ENCODE assay signal across 8 mouse cellular contexts in the genomic region with DNA sequence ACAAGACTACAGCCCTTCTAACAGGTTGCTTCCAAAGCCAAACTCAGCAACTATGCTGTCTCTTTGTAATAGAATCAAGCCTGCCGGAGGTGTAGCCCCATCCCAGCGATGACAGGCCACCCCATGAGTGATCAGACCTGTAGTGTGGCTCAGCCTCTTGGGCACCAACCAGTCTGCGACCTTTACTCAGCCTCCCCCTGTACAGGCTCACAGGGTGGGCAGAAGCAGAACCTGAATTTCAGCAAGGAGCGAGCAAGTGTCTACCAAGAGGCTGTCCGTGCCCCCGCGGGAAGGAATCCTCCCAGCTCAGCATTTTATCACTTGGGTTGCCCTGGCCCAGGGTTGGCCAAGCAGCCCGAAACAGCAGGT.
DNase-seq lines count a peak whose midpoint lies in the region; ATAC-seq and TF ChIP-seq lines count a peak whose summit lies in the region.

No protein-coding gene starts in this region.

- WGBS in kidney, adult 2 months = 36% methylated on average over 8 of the region's 8 CpGs
- 32% methylated on average over 8 of the region's 8 CpGs for WGBS in embryonic facial prominence, embryonic 11.5 days
- WGBS in hindbrain, embryonic 14.5 days = 32% methylated on average over 8 of the region's 8 CpGs
- 37% methylated on average over 8 of the region's 8 CpGs for WGBS in midbrain, embryonic 12.5 days

- DNase-seq in kidney, adult 2 months = no peak
- no peak for DNase-seq in kidney, postnatal 25 days
- no peak for DNase-seq in embryonic facial prominence, embryonic 11.5 days (ENCODE audit: low spot score)
- no peak for DNase-seq in hindbrain, embryonic 14.5 days (ENCODE audit: low spot score)
- DNase-seq in gastrocnemius, adult 18-20 months (ENCODE audit: low spot score) = no peak
- DNase-seq in embryo, embryonic 9.5 days (ENCODE audit: extremely low spot score) = no peak
- DNase-seq in layer of hippocampus, adult 11-12 months (ENCODE audit: low spot score) = no peak

- H3K36me3 ChIP-seq in kidney, adult 2 months (ENCODE audit: control insufficient read depth, insufficient read depth, low read length) = no peaks in the 10 kb centered on the region
- H3K36me3 ChIP-seq in embryonic facial prominence, embryonic 11.5 days (replicated peaks; ENCODE audit: control insufficient read depth, insufficient read depth, low read depth, low read length) = no peaks in the 10 kb centered on the region
- H3K36me3 ChIP-seq in hindbrain, embryonic 14.5 days (replicated peaks; ENCODE audit: control insufficient read depth, insufficient read depth) = no peaks in the 10 kb centered on the region
- H3K36me3 ChIP-seq in midbrain, embryonic 12.5 days = no peaks in the 10 kb centered on the region

- H3K27me3 ChIP-seq in kidney, adult 2 months (replicated peaks; ENCODE audit: control insufficient read depth, insufficient read depth, low read length) = no peaks in the 10 kb centered on the region
- peaks cover 10% of the 10 kb centered on the region for H3K27me3 ChIP-seq in embryonic facial prominence, embryonic 11.5 days (ENCODE audit: control insufficient read depth, insufficient read depth, low read length)
- H3K27me3 ChIP-seq in hindbrain, embryonic 14.5 days (ENCODE audit: control insufficient read depth, insufficient read depth, low read length) = peaks cover 17% of the 10 kb centered on the region
- H3K27me3 ChIP-seq in midbrain, embryonic 12.5 days = peaks cover 37% of the 10 kb centered on the region

- H3K4me3 ChIP-seq in kidney, adult 2 months (ENCODE audit: insufficient read depth, low read depth, low read length) = peak overlapping the region; percentile 57
- H3K4me3 ChIP-seq in embryonic facial prominence, embryonic 11.5 days (ENCODE audit: low read depth, low read length) = peak overlapping the region; percentile 46
- H3K4me3 ChIP-seq in hindbrain, embryonic 14.5 days (replicated peaks; ENCODE audit: low read length) = peak overlapping the region; percentile 42
- peak overlapping the region; percentile 47 for H3K4me3 ChIP-seq in midbrain, embryonic 12.5 days

- H3K9ac ChIP-seq in embryonic facial prominence, embryonic 11.5 days (replicated peaks; ENCODE audit: low read length) = peak overlapping the region; percentile 59
- peak overlapping the region; percentile 74 for H3K9ac ChIP-seq in hindbrain, embryonic 14.5 days
- peak overlapping the region; percentile 50 for H3K9ac ChIP-seq in midbrain, embryonic 12.5 days (replicated peaks)

- peaks cover 13% of the 10 kb centered on the region for H3K4me1 ChIP-seq in kidney, adult 2 months (ENCODE audit: control insufficient read depth, insufficient read depth, low read length)
- H3K4me1 ChIP-seq in embryonic facial prominence, embryonic 11.5 days (ENCODE audit: control insufficient read depth, insufficient read depth, low read length) = no peaks in the 10 kb centered on the region; the same call in 1 of the 2 replicates
- H3K4me1 ChIP-seq in hindbrain, embryonic 14.5 days (replicated peaks; ENCODE audit: control insufficient read depth, insufficient read depth, low read length) = 0 out of 2 replicates have a peak, but pooled peaks cover 4% of the 10 kb centered on the region
- H3K4me1 ChIP-seq in midbrain, embryonic 12.5 days = peaks cover 4% of the 10 kb centered on the region

- TF ChIP-seq POLR2A in kidney, adult 2 months (IDR thresholded peaks at IDR 0.05; ENCODE audit: low read depth, low read length) = no peak

- TF ChIP-seq CTCF in kidney, adult 2 months (conservative IDR thresholded peaks at IDR 0.05; ENCODE audit: insufficient read depth, insufficient read length, low read depth, low read length) = no peak

- peak overlapping the region; percentile 44 for H3K27ac ChIP-seq in kidney, adult 2 months (ENCODE audit: insufficient read depth, low read depth, low read length)
- H3K27ac ChIP-seq in embryonic facial prominence, embryonic 11.5 days (replicated peaks; ENCODE audit: low read depth, low read length) = no peak overlapping the region
- no peak overlapping the region for H3K27ac ChIP-seq in hindbrain, embryonic 14.5 days
- H3K27ac ChIP-seq in midbrain, embryonic 12.5 days (replicated peaks) = no peak overlapping the region

- no peaks in the 10 kb centered on the region for H3K9me3 ChIP-seq in embryonic facial prominence, embryonic 11.5 days (replicated peaks; ENCODE audit: control insufficient read depth, low read length)
- H3K9me3 ChIP-seq in hindbrain, embryonic 14.5 days (ENCODE audit: control insufficient read depth, low read length) = no peaks in the 10 kb centered on the region
- H3K9me3 ChIP-seq in midbrain, embryonic 12.5 days = no peaks in the 10 kb centered on the region

- peak overlapping the region; percentile 88 for H3K4me2 ChIP-seq in embryonic facial prominence, embryonic 11.5 days (ENCODE audit: low read depth, low read length)
- H3K4me2 ChIP-seq in hindbrain, embryonic 14.5 days (replicated peaks) = peak overlapping the region; percentile 89
- peak overlapping the region; percentile 90 for H3K4me2 ChIP-seq in midbrain, embryonic 12.5 days (replicated peaks)

- peak; percentile 44; the same call in 1 of the 2 replicates for ATAC-seq in embryonic facial prominence, embryonic 11.5 days (replicated peaks; ENCODE audit: insufficient number of reproducible peaks, low FRiP score, low TSS enrichment, low read depth)
- ATAC-seq in hindbrain, embryonic 14.5 days (ENCODE audit: low FRiP score) = peak; percentile 51
- no peak for ATAC-seq in midbrain, embryonic 12.5 days (ENCODE audit: low FRiP score, low read depth)
